Mouse (Mus musculus) ZHBTc4 (cell line): ENCODE measurements at regions not wholly inside any gene's neighbourhood (a gene's known extent, or its start where the extent isn't known, plus 50 kb on each side); places are given as distances from the start of the nearest gene placed in this dataset.

Experiments used
- DNase-seq: peaks from one replicate; pipeline ENCODE4 v3.0.0-alpha.2; 2011; ENCODE audit warnings: low read depth, low spot score

DNA sequence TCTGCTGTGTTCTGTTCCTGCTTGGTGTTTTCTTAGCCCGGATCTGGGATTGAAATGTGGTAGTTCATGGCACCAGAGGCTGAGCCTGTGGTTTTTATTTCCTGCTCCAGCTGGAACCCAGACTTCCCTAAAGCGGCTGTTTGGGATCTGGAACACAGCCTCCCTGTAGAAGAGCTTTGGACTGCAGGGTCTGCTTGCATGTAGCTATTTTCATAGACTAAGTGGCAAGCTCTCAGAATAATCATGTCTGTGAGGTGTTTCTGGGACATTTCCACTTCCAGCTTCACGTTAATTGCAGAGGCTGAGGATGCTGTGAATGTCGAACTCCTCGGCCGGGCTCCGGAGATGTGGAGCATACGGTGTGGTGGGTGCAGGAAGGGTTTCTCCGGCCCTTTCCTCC, 64.1 kb upstream of the Gm5148 start:
- DNase-seq, result no peak

DNA sequence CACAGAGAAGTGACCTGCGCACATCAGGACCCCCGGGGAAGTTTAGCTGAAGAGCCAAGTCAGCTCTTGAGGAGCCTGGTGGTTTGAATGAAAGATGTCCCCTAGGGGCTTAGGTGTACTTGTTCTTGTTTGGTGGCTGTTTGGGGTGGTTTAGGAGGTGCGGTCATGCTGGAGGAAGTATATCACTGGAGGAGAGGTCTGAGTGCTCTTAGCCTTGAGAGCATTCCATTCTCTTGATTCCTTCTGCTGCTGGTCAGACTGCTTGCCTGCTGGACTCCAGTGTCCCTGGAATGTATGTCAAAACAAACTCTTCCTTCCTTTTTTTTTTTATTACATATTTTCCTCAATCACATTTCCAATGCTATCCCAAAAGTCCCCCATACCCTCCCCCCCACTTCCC, 62.5 kb upstream of the Gm5148 start:
- DNase-seq, result no peak

DNA sequence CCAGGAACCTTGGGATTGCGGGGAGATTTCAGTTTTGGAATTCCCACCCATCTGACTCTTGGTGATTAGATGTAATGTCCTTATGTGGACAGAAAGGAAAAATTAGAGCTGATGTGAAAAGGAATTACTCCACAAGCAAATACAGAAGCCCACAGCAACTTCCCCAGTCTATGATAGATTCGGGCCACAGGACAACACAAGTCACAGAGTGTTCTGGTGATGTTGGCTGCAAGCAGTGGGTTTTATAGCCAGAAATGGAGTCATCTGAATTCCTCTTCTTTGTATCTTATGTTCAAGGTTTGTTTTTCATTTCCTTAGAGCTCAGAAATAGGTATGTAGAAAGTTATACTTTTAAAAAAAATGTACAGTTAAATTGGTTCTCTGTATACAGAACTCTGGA, 56.8 kb upstream of the Gm5148 start:
- DNase-seq, result no peak

DNA sequence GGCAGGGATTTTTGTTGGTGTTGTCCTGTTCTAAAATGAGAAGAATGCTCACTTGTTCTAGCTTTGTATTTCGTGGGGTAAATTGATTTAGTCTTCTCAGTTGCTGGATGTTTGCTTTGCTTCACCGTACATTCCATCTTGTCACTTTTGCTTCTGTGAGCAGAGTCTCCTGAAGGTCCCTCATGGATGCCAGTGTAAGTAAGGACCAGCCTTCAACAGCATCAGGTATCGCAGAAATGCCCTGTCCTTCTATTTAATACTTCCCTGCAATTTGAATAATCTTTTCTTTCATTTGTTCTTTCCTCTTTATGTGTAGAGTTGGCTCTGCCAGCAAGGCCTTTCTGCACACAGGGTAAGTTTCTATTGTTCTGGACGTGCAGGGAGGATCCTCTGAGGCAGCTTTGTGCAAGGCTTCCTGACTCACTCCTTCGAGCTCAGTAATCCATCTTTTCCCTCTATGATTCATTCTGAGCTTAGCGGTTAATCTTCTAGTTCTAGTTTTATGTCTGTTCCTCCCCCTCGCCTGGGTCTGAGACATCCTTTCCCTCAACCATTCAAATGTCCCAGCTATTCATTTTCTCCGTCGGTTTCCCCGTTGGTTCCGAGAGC, 55.7 kb upstream of the Gm5148 start:
- DNase-seq, result no peak

DNA sequence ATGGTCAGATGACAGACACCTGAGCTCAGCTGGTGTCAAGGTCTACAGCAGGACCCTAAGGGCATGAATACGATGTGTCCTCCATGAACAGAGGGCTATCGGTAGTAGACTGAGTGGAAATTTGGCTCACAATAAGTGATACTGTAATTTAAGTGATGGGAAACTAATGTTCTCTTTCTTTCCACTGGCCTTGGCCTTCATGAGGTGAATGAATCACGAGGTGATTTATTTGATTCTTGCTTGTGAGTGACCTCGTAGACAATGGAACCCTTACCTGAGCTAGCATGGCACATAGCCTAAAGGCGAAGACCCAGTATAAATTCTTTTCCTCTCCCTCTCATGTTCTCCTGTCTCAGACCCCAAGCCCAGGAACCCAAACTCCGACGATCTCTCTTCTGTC, 54.1 kb upstream of the Gm5148 start:
- DNase-seq, result no peak

DNA sequence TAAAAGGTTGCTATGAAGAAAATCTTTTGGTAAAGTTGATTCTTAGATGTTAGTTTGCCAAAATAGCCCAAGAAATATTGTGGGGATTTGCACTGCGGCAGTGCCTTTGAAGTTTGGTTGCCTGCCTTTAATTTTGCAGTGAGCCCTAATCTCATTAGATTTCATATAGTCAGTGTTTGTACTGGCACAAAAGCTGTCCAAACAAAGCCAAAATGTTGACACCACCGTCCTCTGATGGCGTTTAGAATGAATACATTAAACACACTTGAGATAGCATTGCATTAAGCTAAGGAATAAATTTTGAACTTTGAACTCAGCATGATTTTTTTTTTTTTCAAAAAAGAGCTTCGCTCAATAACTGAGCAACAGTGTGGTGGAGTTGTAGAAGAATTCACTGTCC, 51.9 kb upstream of the Gm5148 start:
- no peak for DNase-seq
